Mouse (Mus musculus) E14TG2a.4 (cell line): ENCODE results near the gene Pltp.
A peak's percentile ranks its signal among the peaks of the same experiment; 100 is the strongest.

ENCODE experiments used
- H3K27me3 ChIP-seq: 2 replicates; pipeline ENCODE4 v1.6.1; 2014; ENCODE audit warnings: low read length, control low read depth; ENCODE audit not compliant: insufficient read depth
- H3K36me3 ChIP-seq: 2 replicates; pipeline ENCODE4 v1.6.1; 2014; ENCODE audit warnings: low read length, control low read depth; ENCODE audit not compliant: insufficient read depth
- H3K4me1 ChIP-seq: replicated peaks from 2 replicates; pipeline ENCODE4 v1.6.1; 2014; ENCODE audit warnings: low read depth, low read length, control low read depth
- H3K4me3 ChIP-seq: replicated peaks from 2 replicates; pipeline ENCODE4 v1.5.1; 2014; ENCODE audit warnings: mild to moderate bottlenecking, low read length
- H3K9me3 ChIP-seq: 2 replicates; pipeline ENCODE4 v1.6.1; 2014; ENCODE audit warnings: low read length, control low read depth
- CTCF ChIP-seq: conservative IDR thresholded peaks from 2 replicates; pipeline ENCODE4 v1.5.1; 2014; ENCODE audit warnings: low read length
- NANOG ChIP-seq: IDR thresholded peaks from 2 replicates; pipeline ENCODE4 v1.6.1; 2014; ENCODE audit warnings: borderline replicate concordance, low read length, mixed read lengths
- POU5F1 ChIP-seq: IDR thresholded peaks from 2 replicates; pipeline ENCODE4 v1.6.1; 2014; ENCODE audit warnings: low read length, borderline replicate concordance

Pltp gene

DNA sequence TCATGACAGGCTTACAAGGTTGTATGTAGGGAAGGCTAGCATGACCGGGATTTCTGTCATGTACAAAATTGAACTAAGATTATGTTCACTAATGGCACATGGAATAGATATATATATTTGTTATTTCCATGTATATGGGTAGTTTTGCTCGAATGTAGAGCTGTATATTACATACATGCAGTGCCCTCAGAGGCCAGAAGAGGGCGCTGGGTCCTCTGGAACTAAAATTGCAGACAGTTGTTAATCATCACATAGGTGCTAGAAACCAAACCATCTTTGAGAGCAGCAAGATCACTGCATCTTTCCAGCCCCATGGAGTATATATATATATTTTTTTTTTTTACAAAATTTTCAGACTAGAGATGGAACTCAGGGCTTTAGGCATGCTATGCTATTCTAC, 11.7 kb downstream of the Pltp start:
- Histone ChIP-seq H3K4me3 (no peak overlapping the region), H3K27me3 (no peaks in the 10 kb centered on the region), H3K9me3 (no peaks in the 10 kb centered on the region), H3K36me3 (peaks cover 96% of the 10 kb centered on the region), H3K4me1 (peaks cover 36% of the 10 kb centered on the region)
- TF ChIP-seq POU5F1 (no peak), CTCF (peak; percentile 90)

DNA sequence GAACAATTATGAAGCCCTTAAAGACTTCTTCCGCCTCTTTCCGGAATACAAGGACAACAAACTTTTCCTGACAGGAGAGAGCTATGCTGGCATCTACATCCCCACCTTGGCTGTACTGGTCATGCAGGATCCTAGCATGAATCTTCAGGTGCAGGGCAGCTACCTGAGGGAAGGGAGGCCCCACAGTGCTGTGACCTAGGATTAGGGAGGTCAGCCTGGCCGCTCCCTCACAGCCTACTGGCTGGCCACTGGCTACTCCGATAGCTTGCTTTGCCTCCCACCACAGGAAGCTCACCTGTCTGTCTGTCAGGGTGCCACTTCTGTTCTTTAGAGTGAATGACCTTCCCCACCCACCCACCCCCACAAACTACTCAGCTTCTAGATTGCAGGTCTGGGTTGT, 22.3 kb downstream of the Pltp start:
- Histone ChIP-seq H3K9me3 (no peaks in the 10 kb centered on the region), H3K4me3 (peak overlapping the region; percentile 91), H3K4me1 (peaks cover 91% of the 10 kb centered on the region), H3K36me3 (peaks cover 60% of the 10 kb centered on the region), H3K27me3 (no peaks in the 10 kb centered on the region)
- TF ChIP-seq CTCF, result no peak
- TF ChIP-seq POU5F1, result no peak
- no peak for TF ChIP-seq NANOG

DNA sequence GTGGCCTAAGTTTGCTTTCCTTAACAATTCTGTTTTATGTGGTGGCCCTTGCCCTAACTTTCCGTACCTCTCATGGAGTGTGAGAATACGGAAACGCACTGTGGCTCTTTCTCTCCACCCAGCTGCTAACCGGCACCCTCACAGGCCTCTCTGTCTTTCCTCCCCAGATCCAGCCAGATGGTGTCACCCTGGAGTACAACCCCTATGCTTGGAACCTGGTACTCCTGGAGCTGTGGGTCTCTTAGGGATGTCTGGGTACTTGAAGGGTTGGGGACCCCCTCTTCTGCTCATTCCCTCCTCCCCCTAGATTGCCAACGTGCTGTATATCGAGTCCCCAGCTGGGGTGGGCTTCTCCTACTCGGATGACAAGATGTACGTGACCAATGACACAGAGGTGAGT, 23.0 kb downstream of the Pltp start:
- peak overlapping the region; percentile 91 for H3K4me3 ChIP-seq
- H3K4me1 ChIP-seq, result peaks cover 91% of the 10 kb centered on the region
- no peak for TF ChIP-seq NANOG
- no peak for TF ChIP-seq POU5F1
- no peak for TF ChIP-seq CTCF
- H3K36me3 ChIP-seq, result peaks cover 57% of the 10 kb centered on the region
- H3K9me3 ChIP-seq, result no peaks in the 10 kb centered on the region
- H3K27me3 ChIP-seq, result no peaks in the 10 kb centered on the region

DNA sequence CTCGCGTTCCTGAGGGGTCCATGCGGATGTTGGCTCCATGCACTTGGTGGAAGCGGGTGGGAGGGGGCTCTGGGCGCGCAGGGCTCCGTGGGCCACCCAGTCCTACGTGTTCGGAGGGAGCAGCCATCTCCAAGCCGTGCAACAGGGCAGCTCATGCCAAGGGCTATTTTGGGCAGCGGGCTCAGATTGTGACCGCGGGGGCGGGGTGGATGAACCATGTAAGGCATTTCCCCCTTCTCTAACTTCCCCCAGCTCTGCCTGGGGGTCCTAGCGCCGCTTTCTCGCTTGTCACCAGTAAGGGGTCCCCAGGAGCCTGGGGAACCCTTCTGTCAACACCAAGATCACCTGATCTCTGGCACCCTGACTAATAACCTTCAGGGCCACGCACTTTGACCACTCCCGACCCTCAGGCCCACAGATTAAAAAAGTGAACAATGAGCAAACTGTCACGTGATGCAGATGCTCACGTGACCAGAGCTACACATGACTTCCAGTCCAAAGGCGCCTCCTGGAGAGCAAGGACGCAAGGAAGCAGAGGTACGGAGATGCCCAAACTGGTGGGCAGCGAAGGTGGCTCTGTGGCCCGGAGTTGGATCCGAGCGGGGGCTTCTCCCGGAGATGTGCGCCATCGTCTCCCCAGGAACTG, 24.1 kb downstream of the Pltp start, which contains the start of gene Neurl2:
Gene Neurl2 (minus strand): TSS at position 143 of the 646 bp plus-strand sequence.
- Histone ChIP-seq H3K4me1 (peaks cover 91% of the 10 kb centered on the region), H3K36me3 (peaks cover 52% of the 10 kb centered on the region), H3K27me3 (no peaks in the 10 kb centered on the region), H3K9me3 (no peaks in the 10 kb centered on the region), H3K4me3 (peak within 1 kb of the TSS; percentile 91)
- TF ChIP-seq POU5F1 (no peak), NANOG (no peak), CTCF (no peak)

DNA sequence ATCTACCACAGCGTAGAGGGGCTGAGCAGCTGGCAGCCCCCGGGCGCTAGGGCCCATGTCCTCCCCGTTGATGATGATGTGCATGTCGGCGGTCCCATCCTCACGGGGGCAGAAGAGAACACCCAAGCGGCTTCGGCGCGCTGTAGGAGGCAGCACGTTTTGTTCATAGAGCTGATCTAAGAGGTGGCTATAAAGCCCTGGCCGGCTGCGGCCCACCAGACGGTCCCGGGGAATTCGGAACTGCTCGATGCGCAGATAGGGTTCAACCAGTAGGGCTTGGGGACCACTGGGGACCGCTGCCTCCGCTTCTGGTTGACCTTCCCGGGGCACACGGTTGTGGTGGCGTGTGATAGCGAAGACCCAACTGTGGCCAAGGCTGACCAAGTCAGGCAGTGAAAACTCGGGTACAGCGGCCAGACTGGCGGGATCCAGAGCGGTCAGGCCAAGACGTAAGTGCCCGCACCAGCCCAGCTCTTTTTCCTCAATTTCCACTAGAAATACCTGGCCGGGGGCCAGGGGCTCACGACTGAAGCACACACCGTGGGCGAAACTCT, 24.7 kb downstream of the Pltp start, which contains the start of gene Ctsa:
Gene Ctsa (plus strand): TSS at position 126 of the 554 bp plus-strand sequence.
- peak within 1 kb of the TSS; percentile 91 for H3K4me3 ChIP-seq
- peaks cover 91% of the 10 kb centered on the region for H3K4me1 ChIP-seq
- peaks cover 52% of the 10 kb centered on the region for H3K36me3 ChIP-seq
- TF ChIP-seq CTCF, result 0 out of 2 replicates have a peak, but pooled peaks have one; percentile 2
- no peak for TF ChIP-seq POU5F1
- TF ChIP-seq NANOG, result no peak
- H3K9me3 ChIP-seq, result no peaks in the 10 kb centered on the region
- H3K27me3 ChIP-seq, result no peaks in the 10 kb centered on the region

DNA sequence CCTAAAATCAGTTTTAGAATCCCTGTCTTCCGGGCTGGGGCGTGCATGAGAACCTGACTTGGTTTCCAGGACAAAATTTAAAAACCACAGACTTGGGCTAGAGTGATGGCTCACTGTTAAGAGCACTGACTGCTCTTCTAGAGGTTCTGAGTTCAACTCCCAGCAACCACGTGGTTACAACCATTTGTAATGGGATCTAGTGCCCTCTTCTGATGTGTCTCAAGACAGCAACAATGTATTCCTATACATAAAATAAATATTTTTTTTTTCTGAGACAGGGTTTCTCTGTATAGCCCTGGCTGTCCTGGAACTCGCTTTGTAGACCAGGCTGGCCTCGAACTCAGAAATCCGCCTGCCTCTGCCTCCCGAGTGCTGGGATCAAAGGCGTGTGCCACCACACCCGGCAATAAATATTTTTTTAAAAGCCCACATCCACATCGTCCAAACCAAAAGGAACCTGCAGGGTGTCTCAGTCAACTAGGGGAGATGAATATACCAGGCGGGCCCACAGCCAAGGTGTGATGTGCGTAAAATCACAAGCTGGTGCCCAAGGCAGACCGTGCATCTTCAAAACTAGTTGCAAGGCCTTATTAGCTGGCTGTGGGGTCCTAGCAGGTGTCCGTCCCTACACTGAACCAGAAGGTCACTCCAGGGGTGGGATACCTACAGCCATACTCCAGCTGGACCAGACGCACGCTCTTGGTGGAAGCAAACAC, 25.3 kb downstream of the Pltp start:
- Histone ChIP-seq H3K4me3 (peak overlapping the region; percentile 91), H3K4me1 (peaks cover 93% of the 10 kb centered on the region), H3K27me3 (no peaks in the 10 kb centered on the region), H3K9me3 (no peaks in the 10 kb centered on the region), H3K36me3 (peaks cover 53% of the 10 kb centered on the region)
- no peak for TF ChIP-seq CTCF
- no peak for TF ChIP-seq POU5F1
- no peak for TF ChIP-seq NANOG

DNA sequence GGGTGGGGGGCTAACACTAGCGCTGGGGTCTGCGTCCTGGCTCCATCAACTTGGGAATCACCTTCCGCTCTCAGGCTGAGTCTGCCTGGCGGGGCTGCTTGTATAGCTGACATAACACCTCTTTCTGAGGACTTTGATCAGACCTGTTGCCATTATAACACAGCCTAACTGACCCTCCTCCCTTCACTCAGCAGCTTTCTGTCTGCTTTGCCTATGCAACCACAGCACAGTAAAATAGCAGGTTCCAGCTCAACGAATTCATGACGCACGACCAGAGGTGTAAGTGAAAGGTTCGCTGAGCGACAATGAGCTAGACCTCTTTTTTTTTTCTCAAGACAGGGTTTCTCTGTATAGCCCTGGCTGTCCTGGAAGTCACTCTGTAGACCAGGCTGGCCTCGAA, 26.5 kb downstream of the Pltp start:
- Histone ChIP-seq H3K4me1 (peaks cover 94% of the 10 kb centered on the region), H3K36me3 (peaks cover 53% of the 10 kb centered on the region), H3K4me3 (no peak overlapping the region), H3K27me3 (no peaks in the 10 kb centered on the region), H3K9me3 (no peaks in the 10 kb centered on the region)
- TF ChIP-seq CTCF (no peak), POU5F1 (no peak), NANOG (no peak)

DNA sequence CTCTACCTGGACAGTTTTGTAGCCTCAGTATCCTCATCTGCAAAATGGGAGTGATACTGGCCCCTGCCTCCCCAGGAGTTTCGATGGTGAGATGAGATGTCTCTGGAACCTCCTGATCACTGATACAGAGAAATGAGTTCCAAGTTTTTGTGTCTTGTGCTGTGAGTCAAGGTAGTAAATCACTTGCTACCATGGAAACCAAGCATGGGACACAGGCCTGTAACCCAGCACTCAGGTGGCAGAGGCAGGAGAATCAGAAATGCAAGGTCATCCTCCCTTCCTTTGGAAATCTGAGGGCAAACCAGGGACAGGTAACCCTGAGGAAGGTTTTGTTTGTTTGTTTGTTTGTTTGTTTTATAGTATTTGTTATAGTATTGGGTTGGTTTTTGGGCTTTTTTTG, 28.4 kb downstream of the Pltp start:
- peaks cover 96% of the 10 kb centered on the region for H3K4me1 ChIP-seq
- no peaks in the 10 kb centered on the region for H3K9me3 ChIP-seq
- 0 out of 2 replicates have a peak overlapping the region, but pooled peaks have one; percentile 5 for H3K4me3 ChIP-seq
- no peaks in the 10 kb centered on the region for H3K27me3 ChIP-seq
- H3K36me3 ChIP-seq, result peaks cover 56% of the 10 kb centered on the region
- TF ChIP-seq NANOG, result no peak
- no peak for TF ChIP-seq POU5F1
- TF ChIP-seq CTCF, result no peak
